Mouse (Mus musculus): ENCODE data around the gene BC004004. TPM values are rescaled to one million over a fixed set of nuclear protein-coding genes. Genes with fewer than 3 reads are reported as not detected.
A peak's percentile ranks its signal among the peaks of the same experiment; 100 is the strongest.

Gene BC004004
- polyA plus RNA-seq, 1 experiment from 2014 or later = 125 TPM

- Histone ChIP-seq H3K4me3 (no peak overlapping the region), H3K27ac (replicated peaks) (peak overlapping the region; percentile 76), H3K27me3 (peaks cover 4% of the 10 kb centered on the region; the same call in 1 of the 2 replicates), H3K4me2 (no peak overlapping the region), H3K9me3 (no peaks in the 10 kb centered on the region), H3K36me3 (peaks cover 54% of the 10 kb centered on the region), H3K4me1 (replicated peaks) (peaks cover 32% of the 10 kb centered on the region), H3K9ac (no peak overlapping the region)
- WGBS = 38% methylated on average over 5 of the region's 5 CpGs
- ATAC-seq (ENCODE audit: low read depth) = peak; percentile 40; the same call in 1 of the 2 replicates
These were observed 62.3 kb downstream of the BC004004 start for GRCm38 (mm10) chr17:29330671-29331410.

GRCm38 (mm10) chr17:29332186-29332685, 63.6 kb downstream of the BC004004 start:
- H3K9ac ChIP-seq = no peak overlapping the region
- H3K27ac ChIP-seq (replicated peaks) = no peak overlapping the region
- H3K4me3 ChIP-seq = no peak overlapping the region
- peaks cover 4% of the 10 kb centered on the region; the same call in 1 of the 2 replicates for H3K27me3 ChIP-seq
- ATAC-seq (ENCODE audit: low read depth) = no peak
- peaks cover 18% of the 10 kb centered on the region for H3K4me1 ChIP-seq (replicated peaks)
- H3K36me3 ChIP-seq = peaks cover 68% of the 10 kb centered on the region
- WGBS = 87% methylated on average over 4 of the region's 4 CpGs
- no peaks in the 10 kb centered on the region for H3K9me3 ChIP-seq
- H3K4me2 ChIP-seq = no peak overlapping the region

- no peak for ATAC-seq (ENCODE audit: low read depth)
- Histone ChIP-seq H3K4me2 (no peak overlapping the region), H3K9me3 (no peaks in the 10 kb centered on the region), H3K4me1 (replicated peaks) (peaks cover 36% of the 10 kb centered on the region), H3K27ac (replicated peaks) (no peak overlapping the region), H3K27me3 (no peaks in the 10 kb centered on the region), H3K9ac (no peak overlapping the region), H3K4me3 (no peak overlapping the region), H3K36me3 (peaks cover 90% of the 10 kb centered on the region)
- WGBS = 96% methylated on average over 19 of the region's 19 CpGs
These were observed 67.8 kb downstream of the BC004004 start for GRCm38 (mm10) chr17:29336266-29336990.

GRCm38 (mm10) chr17:29337979-29338823, 69.6 kb downstream of the BC004004 start:
- no peak; the same call in 1 of the 2 replicates for ATAC-seq (ENCODE audit: low read depth)
- Histone ChIP-seq H3K9me3 (no peaks in the 10 kb centered on the region), H3K4me1 (replicated peaks) (peaks cover 47% of the 10 kb centered on the region), H3K9ac (no peak overlapping the region), H3K4me2 (no peak overlapping the region), H3K4me3 (no peak overlapping the region), H3K27me3 (no peaks in the 10 kb centered on the region), H3K27ac (replicated peaks) (peak overlapping the region; percentile 67), H3K36me3 (peaks cover 89% of the 10 kb centered on the region)
- WGBS = 78% methylated on average over 9 of the region's 9 CpGs

- Histone ChIP-seq H3K27ac (replicated peaks) (peak overlapping the region; percentile 67), H3K9ac (peak overlapping the region; percentile 9; the same call in 1 of the 2 replicates), H3K9me3 (no peaks in the 10 kb centered on the region), H3K4me2 (no peak overlapping the region), H3K27me3 (no peaks in the 10 kb centered on the region), H3K4me1 (replicated peaks) (peaks cover 49% of the 10 kb centered on the region), H3K36me3 (peaks cover 90% of the 10 kb centered on the region), H3K4me3 (no peak overlapping the region)
- 83% methylated on average over 11 of the region's 11 CpGs for WGBS
- ATAC-seq (ENCODE audit: low read depth) = no peak
These were observed 70.7 kb downstream of the BC004004 start for GRCm38 (mm10) chr17:29339170-29339768.

- Histone ChIP-seq H3K9ac (no peak overlapping the region; the same call in 1 of the 2 replicates), H3K27ac (replicated peaks) (no peak overlapping the region), H3K9me3 (no peaks in the 10 kb centered on the region), H3K4me3 (no peak overlapping the region), H3K4me1 (replicated peaks) (peaks cover 55% of the 10 kb centered on the region), H3K4me2 (no peak overlapping the region), H3K36me3 (peaks cover 82% of the 10 kb centered on the region), H3K27me3 (no peaks in the 10 kb centered on the region)
- WGBS = 81% methylated on average over 18 of the region's 18 CpGs
- ATAC-seq (ENCODE audit: low read depth) = no peak
These were observed 72.0 kb downstream of the BC004004 start for GRCm38 (mm10) chr17:29340406-29341261.

- peak overlapping the region; percentile 69 for H3K27ac ChIP-seq (replicated peaks)
- ATAC-seq (ENCODE audit: low read depth) = 0 out of 2 replicates have a peak, but pooled peaks have one; percentile 11
- no peak overlapping the region for H3K4me3 ChIP-seq
- peak overlapping the region; percentile 44; the same call in 1 of the 2 replicates for H3K9ac ChIP-seq
- WGBS = 24% methylated on average over 9 of the region's 9 CpGs
- peaks cover 65% of the 10 kb centered on the region for H3K4me1 ChIP-seq (replicated peaks)
- no peak overlapping the region for H3K4me2 ChIP-seq
- no peaks in the 10 kb centered on the region for H3K27me3 ChIP-seq
- no peaks in the 10 kb centered on the region for H3K9me3 ChIP-seq
- peaks cover 73% of the 10 kb centered on the region for H3K36me3 ChIP-seq
These were observed 73.0 kb downstream of the BC004004 start for GRCm38 (mm10) chr17:29341591-29342003.

- Histone ChIP-seq H3K9me3 (no peaks in the 10 kb centered on the region), H3K27ac (replicated peaks) (peak overlapping the region; percentile 69), H3K4me1 (replicated peaks) (peaks cover 67% of the 10 kb centered on the region), H3K36me3 (peaks cover 66% of the 10 kb centered on the region), H3K9ac (peak overlapping the region; percentile 44; the same call in 1 of the 2 replicates), H3K4me2 (no peak overlapping the region), H3K27me3 (no peaks in the 10 kb centered on the region), H3K4me3 (no peak overlapping the region)
- 45% methylated on average over 13 of the region's 13 CpGs for WGBS
- ATAC-seq (ENCODE audit: low read depth) = no peak
These were observed 73.7 kb downstream of the BC004004 start for GRCm38 (mm10) chr17:29342010-29342910.

GRCm38 (mm10) chr17:29343241-29343640, 74.7 kb downstream of the BC004004 start:
- Histone ChIP-seq H3K9me3 (no peaks in the 10 kb centered on the region), H3K4me2 (no peak overlapping the region), H3K9ac (no peak overlapping the region), H3K27ac (replicated peaks) (no peak overlapping the region), H3K4me3 (no peak overlapping the region), H3K36me3 (peaks cover 56% of the 10 kb centered on the region), H3K4me1 (replicated peaks) (peaks cover 65% of the 10 kb centered on the region), H3K27me3 (no peaks in the 10 kb centered on the region)
- ATAC-seq (ENCODE audit: low read depth) = no peak
- WGBS = 94% methylated on average over 5 of the region's 5 CpGs

GRCm38 (mm10) chr17:29345272-29345671, 76.7 kb downstream of the BC004004 start:
- H3K4me1 ChIP-seq (replicated peaks) = peaks cover 49% of the 10 kb centered on the region

More at GRCm38 (mm10) chr17:29345272-29345671, 76.7 kb downstream of the BC004004 start:
- Histone ChIP-seq H3K9me3 (no peaks in the 10 kb centered on the region), H3K27me3 (no peaks in the 10 kb centered on the region), H3K4me2 (peak overlapping the region; percentile 75), H3K9ac (peak overlapping the region; percentile 98; the same call in 1 of the 2 replicates), H3K4me3 (peak overlapping the region; percentile 87; the same call in 1 of the 2 replicates), H3K36me3 (peaks cover 36% of the 10 kb centered on the region), H3K27ac (replicated peaks) (no peak overlapping the region)
- 96% methylated on average over 12 of the region's 12 CpGs for WGBS
- no peak for ATAC-seq (ENCODE audit: low read depth)

Data from neural tube, embryonic 13.5 days (tissue).